Mouse (Mus musculus): ENCODE measurements around the gene Med27. TPM values are rescaled to one million over a fixed set of nuclear protein-coding genes. Genes with fewer than 3 reads are reported as not detected.

The Med27 gene
- polyA plus RNA-seq, 1 experiment from 2014 or later, result 10.1 TPM

- H3K36me3 ChIP-seq (ENCODE audit: inconsistent target), result no peaks in the 10 kb centered on the region
- no peak overlapping the region for H3K4me3 ChIP-seq (ENCODE audit: inconsistent target)
- WGBS (ENCODE audit: missing documents), result 91% methylated on average over 4 of the region's 5 CpGs
- no peak overlapping the region for H3K27ac ChIP-seq
- H3K79me2 ChIP-seq (ENCODE audit: inconsistent target), result no peaks in the 10 kb centered on the region
These were observed 90.5 kb downstream of the Med27 start for GRCm38 (mm10) chr2:29437111-29437510.

GRCm38 (mm10) chr2:29437861-29438529 lies 91.4 kb downstream of the Med27 start:
- Histone ChIP-seq H3K4me3 (ENCODE audit: inconsistent target) (no peak overlapping the region), H3K79me2 (ENCODE audit: inconsistent target) (no peaks in the 10 kb centered on the region), H3K27ac (no peak overlapping the region), H3K36me3 (ENCODE audit: inconsistent target) (no peaks in the 10 kb centered on the region)
- 76% methylated on average over 4 of the region's 4 CpGs for WGBS (ENCODE audit: missing documents)

- H3K27ac ChIP-seq, result no peak overlapping the region
- no peaks in the 10 kb centered on the region for H3K36me3 ChIP-seq (ENCODE audit: inconsistent target)
- no peaks in the 10 kb centered on the region for H3K79me2 ChIP-seq (ENCODE audit: inconsistent target)
- H3K4me3 ChIP-seq (ENCODE audit: inconsistent target), result no peak overlapping the region
- 95% methylated on average over 5 of the region's 5 CpGs for WGBS (ENCODE audit: missing documents)
These were observed 91.9 kb downstream of the Med27 start for GRCm38 (mm10) chr2:29438530-29438862.

- no peak overlapping the region for H3K27ac ChIP-seq
- WGBS (ENCODE audit: missing documents), result 70% methylated on average over 1 of the region's 1 CpGs
- H3K36me3 ChIP-seq (ENCODE audit: inconsistent target), result no peaks in the 10 kb centered on the region
- no peak overlapping the region for H3K4me3 ChIP-seq (ENCODE audit: inconsistent target)
- no peaks in the 10 kb centered on the region for H3K79me2 ChIP-seq (ENCODE audit: inconsistent target)
These were observed 92.4 kb downstream of the Med27 start for GRCm38 (mm10) chr2:29438986-29439385.

GRCm38 (mm10) chr2:29439396-29439795 lies 92.8 kb downstream of the Med27 start:
- H3K4me3 ChIP-seq (ENCODE audit: inconsistent target), result no peak overlapping the region
- no peak overlapping the region for H3K27ac ChIP-seq
- WGBS (ENCODE audit: missing documents), result 95% methylated on average over 7 of the region's 7 CpGs
- no peaks in the 10 kb centered on the region for H3K36me3 ChIP-seq (ENCODE audit: inconsistent target)
- no peaks in the 10 kb centered on the region for H3K79me2 ChIP-seq (ENCODE audit: inconsistent target)

- no peaks in the 10 kb centered on the region for H3K79me2 ChIP-seq (ENCODE audit: inconsistent target)
- H3K36me3 ChIP-seq (ENCODE audit: inconsistent target), result no peaks in the 10 kb centered on the region
- whole genome bisulfite sequencing (ENCODE audit: missing documents), result 83% methylated on average over 7 of the region's 7 CpGs
- no peak overlapping the region for H3K27ac ChIP-seq
- no peak overlapping the region for H3K4me3 ChIP-seq (ENCODE audit: inconsistent target)
These were observed 93.4 kb downstream of the Med27 start for GRCm38 (mm10) chr2:29439857-29440502.

- Histone ChIP-seq H3K27ac (no peak overlapping the region), H3K36me3 (ENCODE audit: inconsistent target) (no peaks in the 10 kb centered on the region), H3K4me3 (ENCODE audit: inconsistent target) (no peak overlapping the region), H3K79me2 (ENCODE audit: inconsistent target) (no peaks in the 10 kb centered on the region)
These were observed 95.7 kb downstream of the Med27 start for GRCm38 (mm10) chr2:29442275-29442674.

GRCm38 (mm10) chr2:29443626-29444217 lies 97.1 kb downstream of the Med27 start:
- Histone ChIP-seq H3K79me2 (ENCODE audit: inconsistent target) (no peaks in the 10 kb centered on the region), H3K27ac (no peak overlapping the region), H3K36me3 (ENCODE audit: inconsistent target) (no peaks in the 10 kb centered on the region), H3K4me3 (ENCODE audit: inconsistent target) (no peak overlapping the region)
- WGBS (ENCODE audit: missing documents), result 100% methylated on average over 2 of the region's 2 CpGs

GRCm38 (mm10) chr2:29448476-29449002 lies 101.9 kb downstream of the Med27 start:
- no peak overlapping the region for H3K27ac ChIP-seq
- H3K79me2 ChIP-seq (ENCODE audit: inconsistent target), result no peaks in the 10 kb centered on the region
- H3K36me3 ChIP-seq (ENCODE audit: inconsistent target), result no peaks in the 10 kb centered on the region
- no peak overlapping the region for H3K4me3 ChIP-seq (ENCODE audit: inconsistent target)
- 98% methylated on average over 7 of the region's 7 CpGs for WGBS (ENCODE audit: missing documents)

GRCm38 (mm10) chr2:29451368-29451999 lies 104.9 kb downstream of the Med27 start:
- no peak overlapping the region for H3K27ac ChIP-seq
- H3K36me3 ChIP-seq (ENCODE audit: inconsistent target), result no peaks in the 10 kb centered on the region
- H3K79me2 ChIP-seq (ENCODE audit: inconsistent target), result no peaks in the 10 kb centered on the region
- no peak overlapping the region for H3K4me3 ChIP-seq (ENCODE audit: inconsistent target)
- 92% methylated on average over 14 of the region's 14 CpGs for WGBS (ENCODE audit: missing documents)

- Histone ChIP-seq H3K4me3 (ENCODE audit: inconsistent target) (no peak overlapping the region), H3K79me2 (ENCODE audit: inconsistent target) (no peaks in the 10 kb centered on the region), H3K27ac (no peak overlapping the region), H3K36me3 (ENCODE audit: inconsistent target) (no peaks in the 10 kb centered on the region)
- WGBS (ENCODE audit: missing documents), result 95% methylated on average over 4 of the region's 4 CpGs
These were observed 106.8 kb downstream of the Med27 start for GRCm38 (mm10) chr2:29453376-29453775.

- Histone ChIP-seq H3K79me2 (ENCODE audit: inconsistent target) (no peaks in the 10 kb centered on the region), H3K27ac (no peak overlapping the region), H3K4me3 (ENCODE audit: inconsistent target) (no peak overlapping the region), H3K36me3 (ENCODE audit: inconsistent target) (no peaks in the 10 kb centered on the region)
- 47% methylated on average over 9 of the region's 9 CpGs for WGBS (ENCODE audit: missing documents)
These were observed 110.2 kb downstream of the Med27 start for GRCm38 (mm10) chr2:29456631-29457320.

- Histone ChIP-seq H3K27ac (no peak overlapping the region), H3K36me3 (ENCODE audit: inconsistent target) (no peaks in the 10 kb centered on the region), H3K79me2 (ENCODE audit: inconsistent target) (no peaks in the 10 kb centered on the region), H3K4me3 (ENCODE audit: inconsistent target) (no peak overlapping the region)
- 20% methylated on average over 2 of the region's 2 CpGs for WGBS (ENCODE audit: missing documents)
These were observed 111.1 kb downstream of the Med27 start for GRCm38 (mm10) chr2:29457677-29458076.

GRCm38 (mm10) chr2:29458346-29458950 lies 111.8 kb downstream of the Med27 start:
- Histone ChIP-seq H3K36me3 (ENCODE audit: inconsistent target) (no peaks in the 10 kb centered on the region), H3K4me3 (ENCODE audit: inconsistent target) (no peak overlapping the region), H3K27ac (no peak overlapping the region), H3K79me2 (ENCODE audit: inconsistent target) (no peaks in the 10 kb centered on the region)
- 91% methylated on average over 2 of the region's 3 CpGs for WGBS (ENCODE audit: missing documents)
